Mouse (Mus musculus) kidney, postnatal 0 days (tissue): ENCODE measurements around the gene Aqp9. TPM values are rescaled to one million over a fixed set of nuclear protein-coding genes. Genes with fewer than 3 reads are reported as not detected.
A peak's percentile ranks its signal among the peaks of the same experiment; 100 is the strongest.

Experiments used
- ATAC-seq: fragments of 200-750 bp; cut with Nextera tagmentation; replicated peaks from 2 replicates; pipeline ENCODE4 v1.8.0; 2017; ENCODE audit warnings: low read depth, moderate number of reproducible peaks, moderate TSS enrichment, moderate library complexity; ENCODE audit not compliant: low FRiP score
- DNase-seq: peaks from one replicate; pipeline ENCODE4 v3.0.0-alpha.2; 2016; ENCODE audit warnings: low spot score
- H3K27ac ChIP-seq: fragments of 300-500 bp; sonication (generic); 2 replicates; pipeline ENCODE4 v1.5.1; 2014; ENCODE audit warnings: mild to moderate bottlenecking
- H3K27me3 ChIP-seq: fragments of 300-500 bp; sonication (generic); 2 replicates; pipeline ENCODE4 v1.6.1; 2014; ENCODE audit warnings: low read length, mixed read lengths; ENCODE audit not compliant: insufficient read depth
- H3K36me3 ChIP-seq: fragments of 300-500 bp; sonication (generic); 2 replicates; pipeline ENCODE4 v1.6.1; 2014; ENCODE audit warnings: low read length, mixed read lengths; ENCODE audit not compliant: insufficient read depth
- H3K4me1 ChIP-seq: fragments of 300-500 bp; sonication (generic); replicated peaks from 2 replicates; pipeline ENCODE4 v1.6.1; 2014; ENCODE audit warnings: antibody characterized with exemption, low read length, mixed read lengths; ENCODE audit not compliant: insufficient read depth
- H3K4me2 ChIP-seq: fragments of 300-500 bp; sonication (generic); 2 replicates; pipeline ENCODE4 v1.6.1; 2014; ENCODE audit warnings: mild to moderate bottlenecking, low read length, moderate library complexity, mixed read lengths
- H3K4me3 ChIP-seq: fragments of 300-500 bp; sonication (generic); replicated peaks from 2 replicates; pipeline ENCODE4 v1.5.1; 2014; ENCODE audit warnings: low read depth, low read length
- H3K9ac ChIP-seq: fragments of 300-500 bp; sonication (generic); 2 replicates; pipeline ENCODE4 v1.6.1; 2014; ENCODE audit warnings: low read depth, low read length
- H3K9me3 ChIP-seq: fragments of 300-500 bp; sonication (generic); replicated peaks from 2 replicates; pipeline ENCODE4 v1.6.1; 2016; ENCODE audit warnings: low read length, inconsistent platforms, mixed read lengths
- CTCF ChIP-seq: IDR thresholded peaks from 2 replicates; pipeline ENCODE4 v1.5.1; 2016; ENCODE audit warnings: antibody characterized with exemption, low read depth, mild to moderate bottlenecking, moderate library complexity
- WGBS: fragments of 180-500 bp; shearing (Covaris S2); extraction: QIAGEN DNeasy Blood & Tissue Kit; methylation state at CpG from one replicate; pipeline ENCODE4 v1.1.7; 2014; 5-methylcytosine and 5-hydroxymethylcytosine counted together
- polyA plus RNA-seq: library from polyadenylated mRNA; unstranded; fragments of >200 nt; fragmentation: Nextera tagmentation; extraction: Ambion mirVana; gene quantifications from 2 replicates; pipeline ENCODE4 v1.2.1, GENCODE M21; 2015

Aqp9 gene
- polyA plus RNA-seq, 1 experiment from 2014 or later: 0.04 TPM

DNA sequence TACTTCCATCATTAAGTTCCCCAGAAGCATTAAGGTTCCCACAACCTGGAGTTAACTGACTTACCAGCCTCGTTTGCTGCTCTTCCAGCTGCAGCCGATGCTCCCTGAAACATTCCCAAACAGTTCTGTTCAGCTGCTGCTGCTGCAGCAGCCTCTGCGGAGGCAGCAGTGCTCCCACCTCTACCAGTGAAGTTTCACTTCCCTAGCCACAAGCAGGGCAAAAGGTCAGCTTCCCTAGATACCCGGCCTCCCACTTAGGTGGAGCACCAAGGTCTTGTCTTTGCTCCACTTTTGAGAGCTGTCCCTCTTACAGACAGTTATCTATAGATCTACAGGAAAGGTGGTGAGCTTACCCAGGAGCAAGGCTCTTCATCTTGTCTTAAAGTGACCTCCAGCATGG, 45.2 kb upstream of the Aqp9 start:
- H3K9me3 ChIP-seq: no peaks in the 10 kb centered on the region
- no peak overlapping the region for H3K4me2 ChIP-seq
- no peak overlapping the region for H3K9ac ChIP-seq
- WGBS: 39% methylated on average over 4 of the region's 4 CpGs
- no peak overlapping the region for H3K27ac ChIP-seq
- no peak for TF ChIP-seq CTCF
- H3K4me3 ChIP-seq: no peak overlapping the region
- H3K4me1 ChIP-seq: no peaks in the 10 kb centered on the region; the same call in 1 of the 2 replicates
- ATAC-seq (no peak), DNase-seq (no peak)
- no peaks in the 10 kb centered on the region for H3K36me3 ChIP-seq
- H3K27me3 ChIP-seq: no peaks in the 10 kb centered on the region; the same call in 1 of the 2 replicates

DNA sequence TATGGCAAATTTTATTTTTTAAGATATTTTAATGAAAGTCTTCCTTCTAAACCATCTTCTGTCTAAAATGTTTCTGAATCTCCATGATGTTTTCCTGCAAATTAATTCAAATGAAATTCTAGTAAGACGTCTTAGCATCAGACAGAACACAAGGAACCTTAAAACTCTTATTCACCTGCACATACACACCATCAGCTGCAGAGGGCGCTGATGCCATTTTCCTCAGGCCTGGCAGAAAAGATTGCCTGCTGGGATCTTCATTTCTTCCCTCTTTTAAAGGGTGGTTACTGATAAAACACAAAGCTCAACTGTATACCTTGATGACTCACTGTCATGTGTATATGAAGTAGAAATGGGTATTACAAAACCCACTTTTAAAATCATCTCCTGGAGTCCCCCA, 42.4 kb upstream of the Aqp9 start:
- peak; percentile 61 for DNase-seq
- Histone ChIP-seq H3K4me2 (no peak overlapping the region), H3K36me3 (no peaks in the 10 kb centered on the region), H3K9ac (no peak overlapping the region), H3K27ac (no peak overlapping the region), H3K4me3 (no peak overlapping the region), H3K4me1 (no peaks in the 10 kb centered on the region; the same call in 1 of the 2 replicates), H3K27me3 (no peaks in the 10 kb centered on the region; the same call in 1 of the 2 replicates), H3K9me3 (no peaks in the 10 kb centered on the region)
- TF ChIP-seq CTCF: peak; percentile 88
- ATAC-seq: no peak
- 13% methylated on average over 2 of the region's 2 CpGs for WGBS

DNA sequence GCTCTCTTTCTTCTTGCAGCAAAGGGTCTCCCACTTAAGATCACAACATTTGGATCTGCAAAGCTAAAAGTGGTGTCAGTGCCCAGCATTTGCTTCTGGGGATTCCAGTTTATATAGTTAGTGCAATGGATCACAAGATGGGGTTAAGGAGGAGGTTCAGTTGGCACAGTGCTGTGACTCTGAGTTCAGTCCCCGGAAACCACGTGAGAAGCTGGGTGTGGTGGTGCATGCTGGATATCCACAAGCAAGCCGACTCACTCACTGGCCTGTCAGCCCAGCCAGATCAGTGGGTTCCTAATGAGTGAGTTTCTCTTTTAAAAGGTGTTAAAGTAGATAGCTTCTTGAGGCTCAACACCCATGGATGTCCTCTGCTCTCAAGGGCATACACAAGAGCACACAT, 40.8 kb upstream of the Aqp9 start:
- Histone ChIP-seq H3K27ac (no peak overlapping the region), H3K4me3 (no peak overlapping the region), H3K36me3 (no peaks in the 10 kb centered on the region), H3K4me1 (no peaks in the 10 kb centered on the region), H3K9ac (no peak overlapping the region), H3K9me3 (no peaks in the 10 kb centered on the region), H3K27me3 (no peaks in the 10 kb centered on the region; the same call in 1 of the 2 replicates), H3K4me2 (no peak overlapping the region)
- ATAC-seq (no peak), DNase-seq (no peak)
- 61% methylated on average over 3 of the region's 3 CpGs for WGBS
- TF ChIP-seq CTCF: no peak

DNA sequence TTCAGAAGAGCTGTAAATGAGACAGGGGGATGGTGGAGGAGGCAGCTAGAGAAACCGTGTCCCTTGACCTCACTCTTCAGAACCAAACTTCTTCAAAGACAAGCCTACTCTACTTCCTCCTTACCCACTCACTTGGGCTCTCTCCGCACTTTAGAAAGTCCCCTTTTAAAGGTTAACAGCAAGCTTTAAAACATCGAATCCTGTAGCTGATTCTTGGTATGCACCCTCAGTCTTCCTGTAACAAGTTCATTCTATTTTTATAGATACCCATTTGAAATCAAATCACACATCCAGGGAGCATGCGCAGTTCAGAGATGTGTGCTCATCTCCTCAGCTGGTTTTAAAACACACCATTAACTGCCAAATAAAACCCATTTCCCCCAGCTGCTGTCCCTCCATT, 33.8 kb upstream of the Aqp9 start:
- Histone ChIP-seq H3K4me1 (no peaks in the 10 kb centered on the region), H3K4me2 (no peak overlapping the region), H3K9me3 (no peaks in the 10 kb centered on the region), H3K27me3 (no peaks in the 10 kb centered on the region), H3K9ac (no peak overlapping the region), H3K4me3 (no peak overlapping the region), H3K36me3 (no peaks in the 10 kb centered on the region), H3K27ac (no peak overlapping the region)
- no peak for ATAC-seq
- WGBS: 60% methylated on average over 4 of the region's 4 CpGs
- TF ChIP-seq CTCF: no peak
- DNase-seq: no peak

DNA sequence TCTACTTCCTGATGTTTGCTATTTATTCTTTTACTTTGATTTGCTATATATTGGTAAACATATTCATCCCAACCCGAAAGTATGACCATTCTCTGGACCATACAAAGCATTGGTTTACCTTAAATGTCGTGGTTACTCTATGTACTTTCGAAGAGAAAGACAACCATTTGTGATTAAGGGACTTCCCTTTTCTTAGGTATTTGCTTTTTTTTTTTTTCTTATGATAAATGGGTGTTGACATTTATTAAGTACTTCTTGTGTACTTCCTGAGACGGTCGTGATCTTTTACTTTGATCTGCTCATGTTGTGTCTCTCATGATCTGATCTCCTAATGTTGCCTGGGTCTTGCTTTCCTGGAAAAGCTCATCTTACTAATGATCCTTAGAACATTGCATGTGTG, 30.3 kb upstream of the Aqp9 start:
- no peak overlapping the region for H3K4me3 ChIP-seq
- no peaks in the 10 kb centered on the region for H3K27me3 ChIP-seq
- H3K9me3 ChIP-seq: no peaks in the 10 kb centered on the region
- no peak overlapping the region for H3K27ac ChIP-seq
- no peak overlapping the region for H3K4me2 ChIP-seq
- no peak for DNase-seq
- no peak for TF ChIP-seq CTCF
- no peak overlapping the region for H3K9ac ChIP-seq
- no peaks in the 10 kb centered on the region for H3K36me3 ChIP-seq
- 73% methylated on average over 5 of the region's 5 CpGs for WGBS
- H3K4me1 ChIP-seq: no peaks in the 10 kb centered on the region
- no peak for ATAC-seq

DNA sequence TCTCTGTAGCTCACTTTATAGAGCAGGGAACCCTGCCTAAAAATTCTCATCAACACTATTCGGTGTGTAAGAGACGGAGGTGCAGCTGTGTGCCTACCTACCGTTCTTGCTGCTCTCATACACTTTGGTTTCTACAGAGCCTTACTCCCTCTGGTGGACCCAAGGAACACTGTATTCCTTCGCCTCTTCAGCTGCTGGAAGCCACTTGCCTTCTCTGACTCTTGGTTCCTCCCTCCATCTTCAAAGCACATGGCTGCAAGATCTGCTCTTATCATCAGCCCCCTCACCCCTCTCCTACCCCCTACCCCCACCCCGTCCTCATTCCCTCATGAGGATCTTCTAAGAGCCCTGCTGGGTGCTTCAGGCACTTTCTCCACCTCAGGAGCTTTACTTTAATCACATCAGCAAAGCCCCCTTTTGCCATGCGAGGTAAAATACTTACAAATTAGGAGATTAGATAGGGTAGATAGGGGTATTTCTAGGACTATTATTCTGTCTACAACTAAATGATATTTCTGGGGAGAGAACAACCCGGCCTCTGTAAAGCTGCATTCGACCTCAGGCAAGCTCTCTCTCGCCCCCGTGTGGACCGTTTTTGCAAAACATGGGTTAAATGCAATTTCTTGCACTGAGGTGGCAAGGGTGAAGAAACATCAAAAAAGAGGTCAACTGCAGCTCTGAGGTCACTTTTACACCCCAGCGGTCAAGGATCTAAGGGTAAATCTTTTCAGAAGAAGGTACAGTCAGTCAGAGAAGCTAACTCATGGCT, 20.3 kb upstream of the Aqp9 start:
- TF ChIP-seq CTCF: peak; percentile 83
- no peaks in the 10 kb centered on the region for H3K36me3 ChIP-seq
- H3K4me2 ChIP-seq: peak overlapping the region; percentile 51
- DNase-seq (peak; percentile 89), ATAC-seq (no peak)
- no peaks in the 10 kb centered on the region for H3K27me3 ChIP-seq
- H3K4me3 ChIP-seq: no peak overlapping the region
- WGBS: 8% methylated on average over 12 of the region's 12 CpGs
- H3K4me1 ChIP-seq: no peaks in the 10 kb centered on the region
- no peak overlapping the region for H3K9ac ChIP-seq
- H3K9me3 ChIP-seq: no peaks in the 10 kb centered on the region
- no peak overlapping the region for H3K27ac ChIP-seq

DNA sequence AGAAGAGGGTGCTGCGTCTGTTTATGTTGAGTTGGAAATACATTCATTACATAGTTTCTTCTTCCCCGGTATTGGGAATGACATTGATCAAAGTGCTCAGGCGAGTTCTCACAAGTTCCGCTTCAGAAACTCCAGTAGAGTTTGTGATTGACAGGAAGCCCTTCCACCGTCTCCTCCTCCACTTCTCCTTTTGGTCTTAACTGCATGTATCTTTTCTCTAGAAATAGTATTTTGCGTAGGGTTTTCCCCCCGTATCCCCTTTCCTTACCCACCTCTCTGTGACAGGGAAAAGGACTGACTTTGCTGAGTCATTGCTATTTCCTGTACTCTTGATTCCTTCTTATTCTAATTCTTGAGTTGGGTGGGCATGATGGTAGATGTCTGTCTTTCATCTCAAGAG, 18.9 kb upstream of the Aqp9 start:
- Histone ChIP-seq H3K4me1 (no peaks in the 10 kb centered on the region), H3K9ac (no peak overlapping the region), H3K27me3 (no peaks in the 10 kb centered on the region), H3K4me2 (no peak overlapping the region), H3K9me3 (no peaks in the 10 kb centered on the region), H3K36me3 (no peaks in the 10 kb centered on the region), H3K4me3 (no peak overlapping the region), H3K27ac (no peak overlapping the region)
- ATAC-seq: no peak
- TF ChIP-seq CTCF: no peak
- no peak for DNase-seq
- WGBS: 78% methylated on average over 7 of the region's 7 CpGs
